Mouse (Mus musculus): ENCODE measurements at regions not wholly inside any gene's neighbourhood (a gene's known extent, or its start where the extent isn't known, plus 50 kb on each side); places are given as distances from the start of the nearest gene placed in this dataset.

GRCm38 (mm10) chr2:149666412-149666811 lies 162.6 kb upstream of the Syndig1 start:
- ATAC-seq (ENCODE audit: low FRiP score, low TSS enrichment): no peak
- Histone ChIP-seq H3K36me3 (ENCODE audit: control insufficient read depth, insufficient read depth, low read length) (no peaks in the 10 kb centered on the region), H3K4me1 (ENCODE audit: control insufficient read depth, insufficient read depth, low read length) (0 out of 2 replicates have a peak, but pooled peaks cover under 1% of the 10 kb centered on the region), H3K4me2 (ENCODE audit: low read length) (no peak overlapping the region), H3K9ac (replicated peaks; ENCODE audit: low read length) (no peak overlapping the region), H3K9me3 (ENCODE audit: control insufficient read depth, low read length) (no peaks in the 10 kb centered on the region), H3K27me3 (ENCODE audit: control insufficient read depth, insufficient read depth, low read length) (no peaks in the 10 kb centered on the region), H3K27ac (replicated peaks; ENCODE audit: low read depth, low read length) (no peak overlapping the region), H3K4me3 (replicated peaks; ENCODE audit: low read depth, low read length) (no peak overlapping the region)
- DNase-seq: peak; percentile 29
- 59% methylated on average over 3 of the region's 3 CpGs for WGBS

GRCm38 (mm10) chr2:149671870-149672269 lies 157.1 kb upstream of the Syndig1 start:
- DNase-seq (peak; percentile 28), ATAC-seq (ENCODE audit: low FRiP score, low TSS enrichment) (no peak)
- H3K27ac ChIP-seq (replicated peaks; ENCODE audit: low read depth, low read length): no peak overlapping the region
- H3K9me3 ChIP-seq (ENCODE audit: control insufficient read depth, low read length): no peaks in the 10 kb centered on the region
- no peak overlapping the region for H3K4me2 ChIP-seq (ENCODE audit: low read length)
- H3K36me3 ChIP-seq (ENCODE audit: control insufficient read depth, insufficient read depth, low read length): no peaks in the 10 kb centered on the region
- H3K9ac ChIP-seq (replicated peaks; ENCODE audit: low read length): no peak overlapping the region
- no peaks in the 10 kb centered on the region for H3K27me3 ChIP-seq (ENCODE audit: control insufficient read depth, insufficient read depth, low read length)
- no peaks in the 10 kb centered on the region for H3K4me1 ChIP-seq (ENCODE audit: control insufficient read depth, insufficient read depth, low read length)
- H3K4me3 ChIP-seq (replicated peaks; ENCODE audit: low read depth, low read length): no peak overlapping the region
- 21% methylated on average over 1 of the region's 1 CpGs for WGBS

GRCm38 (mm10) chr2:149679822-149680459 lies 149.1 kb upstream of the Syndig1 start:
- Histone ChIP-seq H3K27me3 (ENCODE audit: control insufficient read depth, insufficient read depth, low read length) (no peaks in the 10 kb centered on the region), H3K9ac (replicated peaks; ENCODE audit: low read length) (no peak overlapping the region), H3K4me2 (ENCODE audit: low read length) (no peak overlapping the region), H3K27ac (replicated peaks; ENCODE audit: low read depth, low read length) (no peak overlapping the region), H3K4me1 (ENCODE audit: control insufficient read depth, insufficient read depth, low read length) (no peaks in the 10 kb centered on the region), H3K36me3 (ENCODE audit: control insufficient read depth, insufficient read depth, low read length) (no peaks in the 10 kb centered on the region), H3K9me3 (ENCODE audit: control insufficient read depth, low read length) (no peaks in the 10 kb centered on the region), H3K4me3 (replicated peaks; ENCODE audit: low read depth, low read length) (no peak overlapping the region)
- DNase-seq: peak; percentile 51
- 74% methylated on average over 2 of the region's 2 CpGs for WGBS
- no peak for ATAC-seq (ENCODE audit: low FRiP score, low TSS enrichment)

GRCm38 (mm10) chr2:149722342-149722741 lies 106.7 kb upstream of the Syndig1 start:
- no peak overlapping the region for H3K4me3 ChIP-seq (replicated peaks; ENCODE audit: low read depth, low read length)
- no peaks in the 10 kb centered on the region for H3K36me3 ChIP-seq (ENCODE audit: control insufficient read depth, insufficient read depth, low read length)
- H3K9ac ChIP-seq (replicated peaks; ENCODE audit: low read length): no peak overlapping the region
- no peak overlapping the region for H3K27ac ChIP-seq (replicated peaks; ENCODE audit: low read depth, low read length)
- 85% methylated on average over 3 of the region's 3 CpGs for WGBS
- no peak overlapping the region for H3K4me2 ChIP-seq (ENCODE audit: low read length)
- no peak for DNase-seq
- no peaks in the 10 kb centered on the region for H3K27me3 ChIP-seq (ENCODE audit: control insufficient read depth, insufficient read depth, low read length)
- no peaks in the 10 kb centered on the region for H3K9me3 ChIP-seq (ENCODE audit: control insufficient read depth, low read length)
- no peak for ATAC-seq (ENCODE audit: low FRiP score, low TSS enrichment)
- no peaks in the 10 kb centered on the region for H3K4me1 ChIP-seq (ENCODE audit: control insufficient read depth, insufficient read depth, low read length)

GRCm38 (mm10) chr2:149724279-149724678 lies 104.7 kb upstream of the Syndig1 start:
- Histone ChIP-seq H3K27ac (replicated peaks; ENCODE audit: low read depth, low read length) (no peak overlapping the region), H3K9ac (replicated peaks; ENCODE audit: low read length) (no peak overlapping the region), H3K27me3 (ENCODE audit: control insufficient read depth, insufficient read depth, low read length) (no peaks in the 10 kb centered on the region), H3K36me3 (ENCODE audit: control insufficient read depth, insufficient read depth, low read length) (no peaks in the 10 kb centered on the region), H3K9me3 (ENCODE audit: control insufficient read depth, low read length) (no peaks in the 10 kb centered on the region), H3K4me2 (ENCODE audit: low read length) (no peak overlapping the region), H3K4me1 (ENCODE audit: control insufficient read depth, insufficient read depth, low read length) (no peaks in the 10 kb centered on the region), H3K4me3 (replicated peaks; ENCODE audit: low read depth, low read length) (no peak overlapping the region)
- no peak for ATAC-seq (ENCODE audit: low FRiP score, low TSS enrichment)
- no peak for DNase-seq
- 17% methylated on average over 7 of the region's 7 CpGs for WGBS

GRCm38 (mm10) chr2:149725932-149726331 lies 103.1 kb upstream of the Syndig1 start:
- 80% methylated on average over 3 of the region's 3 CpGs for WGBS
- Histone ChIP-seq H3K9me3 (ENCODE audit: control insufficient read depth, low read length) (no peaks in the 10 kb centered on the region), H3K36me3 (ENCODE audit: control insufficient read depth, insufficient read depth, low read length) (no peaks in the 10 kb centered on the region), H3K27me3 (ENCODE audit: control insufficient read depth, insufficient read depth, low read length) (no peaks in the 10 kb centered on the region), H3K4me3 (replicated peaks; ENCODE audit: low read depth, low read length) (no peak overlapping the region), H3K4me1 (ENCODE audit: control insufficient read depth, insufficient read depth, low read length) (no peaks in the 10 kb centered on the region), H3K9ac (replicated peaks; ENCODE audit: low read length) (no peak overlapping the region), H3K27ac (replicated peaks; ENCODE audit: low read depth, low read length) (no peak overlapping the region), H3K4me2 (ENCODE audit: low read length) (no peak overlapping the region)
- DNase-seq: no peak
- no peak for ATAC-seq (ENCODE audit: low FRiP score, low TSS enrichment)

- Histone ChIP-seq H3K4me1 (ENCODE audit: control insufficient read depth, insufficient read depth, low read length) (no peaks in the 10 kb centered on the region), H3K9ac (replicated peaks; ENCODE audit: low read length) (no peak overlapping the region), H3K27ac (replicated peaks; ENCODE audit: low read depth, low read length) (no peak overlapping the region), H3K4me2 (ENCODE audit: low read length) (no peak overlapping the region), H3K9me3 (ENCODE audit: control insufficient read depth, low read length) (no peaks in the 10 kb centered on the region), H3K4me3 (replicated peaks; ENCODE audit: low read depth, low read length) (no peak overlapping the region), H3K36me3 (ENCODE audit: control insufficient read depth, insufficient read depth, low read length) (no peaks in the 10 kb centered on the region), H3K27me3 (ENCODE audit: control insufficient read depth, insufficient read depth, low read length) (no peaks in the 10 kb centered on the region)
- DNase-seq: no peak
- ATAC-seq (ENCODE audit: low FRiP score, low TSS enrichment): no peak
- WGBS: 47% methylated on average over 2 of the region's 2 CpGs
Measured at GRCm38 (mm10) chr2:149737837-149738236, 91.2 kb upstream of the Syndig1 start.

GRCm38 (mm10) chr2:149739886-149740285 lies 89.1 kb upstream of the Syndig1 start:
- 76% methylated on average over 2 of the region's 2 CpGs for WGBS
- Histone ChIP-seq H3K36me3 (ENCODE audit: control insufficient read depth, insufficient read depth, low read length) (no peaks in the 10 kb centered on the region), H3K4me3 (replicated peaks; ENCODE audit: low read depth, low read length) (no peak overlapping the region), H3K27ac (replicated peaks; ENCODE audit: low read depth, low read length) (no peak overlapping the region), H3K27me3 (ENCODE audit: control insufficient read depth, insufficient read depth, low read length) (no peaks in the 10 kb centered on the region), H3K9ac (replicated peaks; ENCODE audit: low read length) (no peak overlapping the region), H3K4me1 (ENCODE audit: control insufficient read depth, insufficient read depth, low read length) (no peaks in the 10 kb centered on the region), H3K9me3 (ENCODE audit: control insufficient read depth, low read length) (no peaks in the 10 kb centered on the region), H3K4me2 (ENCODE audit: low read length) (no peak overlapping the region)
- DNase-seq: peak; percentile 61
- peak; percentile 62 for ATAC-seq (ENCODE audit: low FRiP score, low TSS enrichment)

- 92% methylated on average over 2 of the region's 2 CpGs for WGBS
- no peaks in the 10 kb centered on the region for H3K36me3 ChIP-seq (ENCODE audit: control insufficient read depth, insufficient read depth, low read length)
- H3K4me2 ChIP-seq (ENCODE audit: low read length): no peak overlapping the region
- no peaks in the 10 kb centered on the region for H3K9me3 ChIP-seq (ENCODE audit: control insufficient read depth, low read length)
- no peaks in the 10 kb centered on the region for H3K4me1 ChIP-seq (ENCODE audit: control insufficient read depth, insufficient read depth, low read length)
- no peak for DNase-seq
- H3K9ac ChIP-seq (replicated peaks; ENCODE audit: low read length): no peak overlapping the region
- H3K27me3 ChIP-seq (ENCODE audit: control insufficient read depth, insufficient read depth, low read length): no peaks in the 10 kb centered on the region
- ATAC-seq (ENCODE audit: low FRiP score, low TSS enrichment): no peak
- H3K4me3 ChIP-seq (replicated peaks; ENCODE audit: low read depth, low read length): no peak overlapping the region
- no peak overlapping the region for H3K27ac ChIP-seq (replicated peaks; ENCODE audit: low read depth, low read length)
Measured at GRCm38 (mm10) chr2:149742661-149743060, 86.3 kb upstream of the Syndig1 start.

Measured in midbrain, embryonic 14.5 days (tissue).